Comparison of ENCODE assay signal across 36 mouse cellular contexts in genomic region chr6:12742791-12743190, GRCm38 (mm10). TPM values are rescaled to one million over a fixed set of nuclear protein-coding genes. Genes with fewer than 3 reads are reported as not detected.
"Had no signal": no experiment of that assay in that cellular context is flagged by ENCODE, and none has a peak within 500 bp of the region (broad histone marks: within the 10 kb centered on the region; RNA-seq: fewer than 3 reads in every experiment).

No protein-coding gene starts in this region.

- H3K9ac ChIP-seq: heart, embryonic 12.5 days; heart, embryonic 13.5 days; heart, embryonic 15.5 days; hindbrain, embryonic 12.5 days; hindbrain, embryonic 13.5 days; hindbrain, embryonic 14.5 days; hindbrain, embryonic 15.5 days; intestine, embryonic 15.5 days; kidney, embryonic 15.5 days had no signal

- DNase-seq: heart, postnatal 10 days; heart, postnatal 14 days; heart, postnatal 36 days; heart, postnatal 4 days; kidney, adult 11 months; kidney, adult 18-20 months; kidney, adult 2 months; kidney, adult 8-10 months; kidney, adult 9 months; kidney, postnatal 10 days; kidney, postnatal 14 days; kidney, postnatal 25 days; kidney, postnatal 36 days; kidney, postnatal 4 days; layer of hippocampus, adult 9-11 months; layer of hippocampus, postnatal 36 days had no signal

- H3K27ac ChIP-seq: heart, embryonic 10.5 days; heart, embryonic 13.5 days; heart, embryonic 15.5 days; hindbrain, embryonic 10.5 days; hindbrain, embryonic 12.5 days; hindbrain, embryonic 13.5 days; hindbrain, embryonic 14.5 days; hindbrain, embryonic 15.5 days; hindbrain, postnatal 0 days; intestine, embryonic 15.5 days; kidney, embryonic 15.5 days; kidney, postnatal 0 days; layer of hippocampus, adult 2 months had no signal

- H3K36me3 ChIP-seq: heart, embryonic 10.5 days; heart, embryonic 12.5 days; heart, embryonic 13.5 days; heart, embryonic 15.5 days; hindbrain, embryonic 12.5 days; hindbrain, embryonic 13.5 days; hindbrain, embryonic 15.5 days; intestine, embryonic 15.5 days; kidney, embryonic 15.5 days had no signal

- ATAC-seq: hindbrain, embryonic 16.5 days; hindbrain, postnatal 0 days; inflammation-experienced regulatory T-cells, adult 6 months; intestine, embryonic 15.5 days; intestine, embryonic 16.5 days; intestine, postnatal 0 days had no signal

- H3K4me1 ChIP-seq: heart, embryonic 10.5 days; heart, embryonic 12.5 days; heart, embryonic 15.5 days; hindbrain, embryonic 12.5 days; intestine, embryonic 15.5 days had no signal

- H3K4me2 ChIP-seq: heart, embryonic 11.5 days; heart, embryonic 12.5 days; heart, embryonic 13.5 days; heart, embryonic 15.5 days; hindbrain, embryonic 12.5 days; hindbrain, embryonic 13.5 days; hindbrain, embryonic 14.5 days; hindbrain, embryonic 15.5 days; intestine, embryonic 15.5 days; kidney, embryonic 15.5 days had no signal

- H3K9me3 ChIP-seq: heart, embryonic 10.5 days; heart, embryonic 12.5 days; heart, embryonic 13.5 days; heart, embryonic 15.5 days; hindbrain, embryonic 12.5 days; hindbrain, embryonic 13.5 days; hindbrain, embryonic 15.5 days; intestine, embryonic 15.5 days; kidney, embryonic 15.5 days had no signal

- H3K27me3 ChIP-seq: heart, embryonic 12.5 days; heart, embryonic 13.5 days; heart, embryonic 15.5 days; hindbrain, embryonic 12.5 days; hindbrain, embryonic 13.5 days; hindbrain, embryonic 15.5 days; intestine, embryonic 15.5 days had no signal

- H3K4me3 ChIP-seq: heart, embryonic 10.5 days; heart, embryonic 12.5 days; heart, embryonic 13.5 days; heart, embryonic 15.5 days; hindbrain, embryonic 10.5 days; hindbrain, embryonic 12.5 days; hindbrain, embryonic 13.5 days; hindbrain, embryonic 15.5 days; intestine, embryonic 15.5 days; kidney, embryonic 15.5 days; layer of hippocampus, adult 2 months had no signal

RNA-seq across cellular contexts. Expression of gene Thsd7a, which starts 6.4 kb away (rescaled TPM):
- total RNA-seq: hematopoietic stem cell, adult 5-6 weeks had no signal
- polyA plus RNA-seq: inflammation-experienced regulatory T-cells, adult 6 months had no signal
